Mouse (Mus musculus): Measurements from ENCODE around the gene Kdm5b.

Gene Kdm5b

GRCm38 (mm10) chr1:134646261-134646962, 86.4 kb downstream of the Kdm5b start, which contains the start of gene Syt2:
Gene Syt2, plus strand, starts transcription at chr1:134646677.
- in situ Hi-C loops (cut with MseI, MboI): loop anchor here in 1 of 2 experiments (5.0 kb wide), 1 partner anchor 206 kb away; no protein-coding TSS in a partner anchor

GRCm38 (mm10) chr1:134646963-134647282, 87.0 kb downstream of the Kdm5b start:
- in situ Hi-C loops (cut with MseI, MboI): loop anchor here in 1 of 2 experiments (5.0 kb wide), 1 partner anchor 205 kb away; no protein-coding TSS in a partner anchor

GRCm38 (mm10) chr1:134647591-134647990, 87.6 kb downstream of the Kdm5b start:
- in situ Hi-C loops (cut with MseI, MboI): loop anchor here in 1 of 2 experiments (5.0 kb wide), 1 partner anchor 205 kb away; no protein-coding TSS in a partner anchor

GRCm38 (mm10) chr1:134650816-134651215, 90.8 kb downstream of the Kdm5b start:
- in situ Hi-C loops (cut with MseI, MboI): loop anchor here in 1 of 2 experiments (25.0 kb wide), 1 partner anchor 186 kb away; no protein-coding TSS in a partner anchor

GRCm38 (mm10) chr1:134651268-134651850, 91.4 kb downstream of the Kdm5b start:
- in situ Hi-C loops (cut with MseI, MboI): loop anchor here in 1 of 2 experiments (25.0 kb wide), 1 partner anchor 186 kb away; no protein-coding TSS in a partner anchor

- in situ Hi-C loops (cut with MseI, MboI): loop anchor here in 1 of 2 experiments (25.0 kb wide), 1 partner anchor 185 kb away; no protein-coding TSS in a partner anchor
Measured at GRCm38 (mm10) chr1:134651851-134652398, 92.0 kb downstream of the Kdm5b start.

GRCm38 (mm10) chr1:134653603-134654257, 93.8 kb downstream of the Kdm5b start:
- in situ Hi-C loops (cut with MseI, MboI): loop anchor here in 1 of 2 experiments (25.0 kb wide), 1 partner anchor 184 kb away; no protein-coding TSS in a partner anchor

GRCm38 (mm10) chr1:134658841-134659240, 98.9 kb downstream of the Kdm5b start:
- in situ Hi-C loops (cut with MseI, MboI): loop anchor here in 1 of 2 experiments (25.0 kb wide), 1 partner anchor 178 kb away; no protein-coding TSS in a partner anchor

GRCm38 (mm10) chr1:134660163-134660562, 100.2 kb downstream of the Kdm5b start:
- in situ Hi-C loops (cut with MseI, MboI): loop anchor here in 1 of 2 experiments (25.0 kb wide), 1 partner anchor 177 kb away; no protein-coding TSS in a partner anchor

- in situ Hi-C loops (cut with MseI, MboI): loop anchor here in 1 of 2 experiments (25.0 kb wide), 1 partner anchor 166 kb away; no protein-coding TSS in a partner anchor
Measured at GRCm38 (mm10) chr1:134671234-134672070, 111.5 kb downstream of the Kdm5b start.

GRCm38 (mm10) chr1:134674312-134674711, 114.3 kb downstream of the Kdm5b start:
- in situ Hi-C loops (cut with MseI, MboI): loop anchor here in 1 of 2 experiments (25.0 kb wide), 1 partner anchor 163 kb away; no protein-coding TSS in a partner anchor

- in situ Hi-C loops (cut with MseI, MboI): no loop called here
Measured at GRCm38 (mm10) chr1:134679445-134679844, 119.5 kb downstream of the Kdm5b start.

GRCm38 (mm10) chr1:134680617-134681016, 120.6 kb downstream of the Kdm5b start:
- in situ Hi-C loops (cut with MseI, MboI): no loop called here

- in situ Hi-C loops (cut with MseI, MboI): no loop called here
Measured at GRCm38 (mm10) chr1:134682460-134682859, 122.5 kb downstream of the Kdm5b start.

Data from mouse trophoblast stem cell (cell line).